Mouse (Mus musculus): ENCODE data around the gene Lpcat2. TPM values are rescaled to one million over a fixed set of nuclear protein-coding genes. Genes with fewer than 3 reads are reported as not detected.
A peak's percentile ranks its signal among the peaks of the same experiment; 100 is the strongest.

Gene Lpcat2
- total RNA-seq, 1 experiment from 2014 or later, result 98.4 TPM

- no peak for ATAC-seq (replicated peaks; ENCODE audit: insufficient number of reproducible peaks, low FRiP score, low TSS enrichment, poor library complexity, severe bottlenecking)
These were observed 46.0 kb downstream of the Lpcat2 start, which contains the start of gene Capns2 for GRCm38 (mm10) chr8:92901107-92901506. Gene Capns2, plus strand, starts transcription at chr8:92901407.

- no peak for ATAC-seq (replicated peaks; ENCODE audit: insufficient number of reproducible peaks, low FRiP score, low TSS enrichment, poor library complexity, severe bottlenecking)
These were observed 47.8 kb downstream of the Lpcat2 start for GRCm38 (mm10) chr8:92902981-92903380.

- no peak for ATAC-seq (replicated peaks; ENCODE audit: insufficient number of reproducible peaks, low FRiP score, low TSS enrichment, poor library complexity, severe bottlenecking)
These were observed 48.5 kb downstream of the Lpcat2 start for GRCm38 (mm10) chr8:92903488-92904135.

- ATAC-seq (replicated peaks; ENCODE audit: insufficient number of reproducible peaks, low FRiP score, low TSS enrichment, poor library complexity, severe bottlenecking), result 0 out of 2 replicates have a peak, but pooled peaks have one; percentile 31
These were observed 51.4 kb downstream of the Lpcat2 start for GRCm38 (mm10) chr8:92906553-92906952.

- no peak for ATAC-seq (replicated peaks; ENCODE audit: insufficient number of reproducible peaks, low FRiP score, low TSS enrichment, poor library complexity, severe bottlenecking)
These were observed 53.3 kb downstream of the Lpcat2 start for GRCm38 (mm10) chr8:92908448-92908847.

GRCm38 (mm10) chr8:92911477-92911876 is 56.3 kb downstream of the Lpcat2 start:
- no peak for ATAC-seq (replicated peaks; ENCODE audit: insufficient number of reproducible peaks, low FRiP score, low TSS enrichment, poor library complexity, severe bottlenecking)

- no peak for ATAC-seq (replicated peaks; ENCODE audit: insufficient number of reproducible peaks, low FRiP score, low TSS enrichment, poor library complexity, severe bottlenecking)
These were observed 58.3 kb downstream of the Lpcat2 start for GRCm38 (mm10) chr8:92913396-92913795.

- ATAC-seq (replicated peaks; ENCODE audit: insufficient number of reproducible peaks, low FRiP score, low TSS enrichment, poor library complexity, severe bottlenecking), result no peak
These were observed 60.9 kb downstream of the Lpcat2 start for GRCm38 (mm10) chr8:92916082-92916481.

GRCm38 (mm10) chr8:92921768-92922167 is 66.6 kb downstream of the Lpcat2 start:
- ATAC-seq (replicated peaks; ENCODE audit: insufficient number of reproducible peaks, low FRiP score, low TSS enrichment, poor library complexity, severe bottlenecking), result no peak

- ATAC-seq (replicated peaks; ENCODE audit: insufficient number of reproducible peaks, low FRiP score, low TSS enrichment, poor library complexity, severe bottlenecking), result no peak
These were observed 73.8 kb downstream of the Lpcat2 start for GRCm38 (mm10) chr8:92928986-92929385.

GRCm38 (mm10) chr8:92938056-92938455 is 82.9 kb downstream of the Lpcat2 start:
- ATAC-seq (replicated peaks; ENCODE audit: insufficient number of reproducible peaks, low FRiP score, low TSS enrichment, poor library complexity, severe bottlenecking), result no peak

GRCm38 (mm10) chr8:92949071-92949470 is 93.9 kb downstream of the Lpcat2 start:
- no peak for ATAC-seq (replicated peaks; ENCODE audit: insufficient number of reproducible peaks, low FRiP score, low TSS enrichment, poor library complexity, severe bottlenecking)

GRCm38 (mm10) chr8:92950639-92951371 is 95.7 kb downstream of the Lpcat2 start:
- no peak for ATAC-seq (replicated peaks; ENCODE audit: insufficient number of reproducible peaks, low FRiP score, low TSS enrichment, poor library complexity, severe bottlenecking)

GRCm38 (mm10) chr8:92954044-92954443 is 98.9 kb downstream of the Lpcat2 start:
- no peak for ATAC-seq (replicated peaks; ENCODE audit: insufficient number of reproducible peaks, low FRiP score, low TSS enrichment, poor library complexity, severe bottlenecking)

GRCm38 (mm10) chr8:92959779-92960178 is 104.6 kb downstream of the Lpcat2 start, which contains the start of gene Slc6a2:
Gene Slc6a2, plus strand, starts transcription at chr8:92960079.
- no peak for ATAC-seq (replicated peaks; ENCODE audit: insufficient number of reproducible peaks, low FRiP score, low TSS enrichment, poor library complexity, severe bottlenecking)

GRCm38 (mm10) chr8:92960451-92960911 is 105.3 kb downstream of the Lpcat2 start:
- ATAC-seq (replicated peaks; ENCODE audit: insufficient number of reproducible peaks, low FRiP score, low TSS enrichment, poor library complexity, severe bottlenecking), result no peak

GRCm38 (mm10) chr8:92961088-92961487 is 105.9 kb downstream of the Lpcat2 start:
- ATAC-seq (replicated peaks; ENCODE audit: insufficient number of reproducible peaks, low FRiP score, low TSS enrichment, poor library complexity, severe bottlenecking), result no peak

GRCm38 (mm10) chr8:92964556-92964955 is 109.4 kb downstream of the Lpcat2 start:
- no peak for ATAC-seq (replicated peaks; ENCODE audit: insufficient number of reproducible peaks, low FRiP score, low TSS enrichment, poor library complexity, severe bottlenecking)
